22 mouse cellular contexts compared by ENCODE assay signal in the genomic region with DNA sequence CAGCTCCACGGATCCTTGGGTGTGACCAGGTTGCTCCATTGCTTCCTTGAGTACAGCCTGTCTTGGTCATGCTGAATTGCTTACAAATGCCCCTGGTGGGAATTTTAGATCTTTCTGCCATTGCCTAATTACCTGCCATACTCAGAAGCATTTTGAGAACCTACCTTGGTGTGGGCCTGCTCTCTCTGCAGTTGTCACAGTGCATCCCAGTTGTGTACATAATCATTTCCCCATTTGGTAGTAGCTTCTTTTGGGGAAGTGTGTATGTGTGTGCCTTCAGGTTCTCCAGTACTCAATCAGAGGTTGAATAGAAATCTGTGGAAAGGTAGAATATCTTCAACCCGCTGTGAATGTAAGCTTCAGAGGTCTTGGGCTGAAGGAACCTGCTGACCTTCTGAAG. TPM values are rescaled to one million over a fixed set of nuclear protein-coding genes. Genes with fewer than 3 reads are reported as not detected.
"Had no signal": no experiment of that assay in that cellular context is flagged by ENCODE, and none has a peak within 500 bp of the region (broad histone marks: within the 10 kb centered on the region; RNA-seq: fewer than 3 reads in every experiment).

No protein-coding gene starts in this region.

- H3K4me2 ChIP-seq: lung, embryonic 15.5 days; midbrain, embryonic 11.5 days; midbrain, embryonic 13.5 days; midbrain, embryonic 15.5 days; neural tube, embryonic 12.5 days; stomach, embryonic 15.5 days had no signal

- H3K9me3 ChIP-seq: lung, embryonic 15.5 days; megakaryocyte, embryonic 14.5 days; midbrain, embryonic 13.5 days; midbrain, embryonic 15.5 days; neural tube, embryonic 12.5 days; stomach, embryonic 15.5 days had no signal

- DNase-seq: lung, adult 2 months; lung, postnatal 14 days; lung, postnatal 36 days; right cerebral cortex, postnatal 14 days; thymus, adult 2 months; thymus, postnatal 25 days; thymus, postnatal 4 days had no signal

- H3K4me1 ChIP-seq: lung, embryonic 15.5 days; midbrain, embryonic 13.5 days; midbrain, embryonic 15.5 days; neural tube, embryonic 12.5 days; stomach, embryonic 15.5 days had no signal

- H3K27ac ChIP-seq: liver, embryonic 14.5 days; lung, embryonic 15.5 days; macrophage; midbrain, embryonic 13.5 days; midbrain, embryonic 15.5 days; neural tube, embryonic 12.5 days; stomach, embryonic 15.5 days; stomach, postnatal 0 days had no signal

- ATAC-seq: lung, postnatal 0 days; midbrain, embryonic 13.5 days; midbrain, embryonic 15.5 days had no signal

- H3K4me3 ChIP-seq: lung, embryonic 15.5 days; megakaryocyte, embryonic 14.5 days; midbrain, embryonic 13.5 days; midbrain, embryonic 15.5 days; neural tube, embryonic 12.5 days; stomach, embryonic 15.5 days had no signal

- H3K27me3 ChIP-seq: lung, embryonic 15.5 days; megakaryocyte, embryonic 14.5 days; midbrain, embryonic 13.5 days; midbrain, embryonic 15.5 days; neural tube, embryonic 12.5 days; stomach, embryonic 15.5 days had no signal

- H3K9ac ChIP-seq: liver, embryonic 14.5 days; lung, embryonic 15.5 days; midbrain, embryonic 13.5 days; midbrain, embryonic 15.5 days; neural tube, embryonic 12.5 days; stomach, embryonic 15.5 days had no signal

RNA-seq across cellular contexts. Expression of gene Oca2, which starts 36.3 kb away (rescaled TPM):
- total RNA-seq: monocyte, adult 5-6 weeks; neutrophil, adult 5-6 weeks had no signal
- polyA plus RNA-seq: liver, embryonic 14.5 days; liver, embryonic 16.5 days; lung, adult 2 months; lung, postnatal 0 days; macrophage; thymus, adult 2 months; urinary bladder, adult 2 months had no signal
